Mouse (Mus musculus) G1E (cell line): ENCODE measurements around the gene Vangl2.

Experiments used
- CTCF ChIP-seq: IDR thresholded peaks from 2 replicates; pipeline ENCODE4 v1.5.1; 2012; ENCODE audit warnings: low read depth, low read length, inconsistent platforms, mixed read lengths
- GATA1 ChIP-seq: IDR thresholded peaks from 2 replicates; pipeline ENCODE4 v1.6.1; 2012; ENCODE audit warnings: borderline replicate concordance, low read length, inconsistent platforms, mixed read lengths
- POLR2AphosphoS5 ChIP-seq: IDR thresholded peaks from 2 replicates; pipeline ENCODE4 v1.6.1; 2012; ENCODE audit warnings: low read depth, low read length, inconsistent platforms; ENCODE audit not compliant: insufficient replicate concordance

DNA sequence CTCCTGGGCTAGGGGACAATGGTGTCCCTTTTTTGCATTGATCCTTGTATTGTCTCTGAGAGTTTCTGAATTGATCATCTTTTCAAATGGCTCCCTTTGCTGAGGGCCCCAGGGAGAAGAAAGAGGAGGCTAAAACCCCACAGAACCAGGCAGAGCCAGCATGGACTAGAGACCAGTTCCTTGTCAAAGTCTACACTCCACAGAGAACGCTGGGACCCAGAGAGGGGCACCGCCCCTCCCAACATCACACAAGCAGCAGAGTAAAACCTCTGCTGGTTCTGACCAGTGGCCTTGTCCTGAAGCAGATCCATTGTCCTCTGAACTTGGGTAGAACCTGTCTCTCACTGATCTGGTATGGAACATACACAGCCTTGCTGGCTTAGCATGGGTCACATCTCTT is 33.9 kb upstream of the Vangl2 start:
- TF ChIP-seq CTCF, result no peak
- no peak for TF ChIP-seq GATA1
- no peak for TF ChIP-seq POLR2AphosphoS5
